Mouse (Mus musculus) heart, adult 8-10 months (tissue): ENCODE data around the gene Edem2. TPM values are rescaled to one million over a fixed set of nuclear protein-coding genes. Genes with fewer than 3 reads are reported as not detected.
"Not testable (repeated sequence)": the region's sequence is repeated elsewhere in the genome, so short reads cannot be mapped to it uniquely, and the experiment has no call there.

Source experiments
- DNase-seq: peaks from one replicate; pipeline ENCODE4 v3.0.0; 2022; ENCODE audit warnings: low spot score
- total RNA-seq, 4 experiments: library from RNA; stranded (reverse); gene quantifications; 2 replicates each; pipeline ENCODE4 v1.2.4; 2022

Gene Edem2
- total RNA-seq, 4 experiments from 2014 or later: 5.7 to 7.8 (median 6.4) TPM

DNA sequence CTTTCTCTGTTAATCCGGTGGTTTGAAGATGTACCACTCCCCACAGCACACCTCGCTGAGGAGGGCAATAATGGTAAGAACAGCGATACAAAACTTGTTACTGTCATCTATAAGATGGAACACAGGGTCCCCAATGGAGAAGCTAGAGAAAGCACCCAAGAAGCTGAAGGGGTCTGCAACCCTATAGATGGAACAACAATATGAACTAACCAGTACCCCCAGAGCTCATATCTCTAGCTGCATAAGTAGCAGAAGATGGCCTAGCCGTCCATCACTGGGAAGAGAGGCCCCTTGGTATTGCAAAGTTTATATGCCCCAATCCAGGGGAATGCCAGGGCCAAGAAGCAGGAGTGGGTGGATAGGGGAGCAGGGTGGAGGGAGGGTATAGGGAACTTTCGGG, 6.5 kb upstream of the Edem2 start, which contains the start of gene Gm17581:
Gm17581 (minus strand) TSS at position 101 of the 400 bp plus-strand sequence.
- not testable (repeated sequence) for DNase-seq

DNA sequence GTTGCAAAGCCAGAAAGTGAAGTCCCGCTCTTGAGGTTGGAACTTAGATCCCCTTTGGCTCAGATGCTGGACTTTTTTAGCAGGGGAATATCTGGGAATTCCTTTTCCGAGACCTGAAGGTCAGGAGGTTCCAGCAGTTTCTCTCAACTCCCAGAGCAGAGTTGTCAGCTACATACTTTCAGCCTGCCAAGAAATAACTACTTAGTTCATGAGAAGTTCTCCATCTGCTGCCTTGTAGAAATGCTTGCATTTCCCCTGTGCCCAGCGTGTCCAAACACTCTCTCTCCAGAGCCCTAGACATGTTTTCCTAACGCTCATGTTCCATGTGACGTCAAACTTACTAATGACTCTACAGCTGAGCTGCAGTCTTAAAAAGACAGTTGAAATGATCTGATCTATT, 5.8 kb upstream of the Edem2 start:
- peak; percentile 21 for DNase-seq

DNA sequence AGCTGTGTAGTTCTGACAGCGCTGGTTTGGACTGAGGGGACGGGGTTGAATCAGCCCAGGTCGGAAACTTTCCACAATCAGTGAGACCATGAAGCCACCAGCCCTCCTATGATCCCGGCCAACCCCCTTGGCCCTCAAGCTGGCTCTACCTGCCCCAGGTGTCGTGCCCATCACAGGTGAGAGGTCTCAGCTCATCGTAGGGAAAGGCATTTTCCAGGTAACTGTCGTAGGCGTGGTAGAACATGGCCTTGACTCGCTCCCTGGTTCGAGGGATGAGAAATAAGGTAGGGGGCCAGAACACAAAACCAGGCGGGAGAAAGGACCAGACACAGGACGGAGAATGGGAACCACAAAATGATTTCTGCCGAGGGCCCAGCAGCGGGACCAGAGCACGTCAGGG, 533 bp downstream of the Edem2 start:
- no peak for DNase-seq

DNA sequence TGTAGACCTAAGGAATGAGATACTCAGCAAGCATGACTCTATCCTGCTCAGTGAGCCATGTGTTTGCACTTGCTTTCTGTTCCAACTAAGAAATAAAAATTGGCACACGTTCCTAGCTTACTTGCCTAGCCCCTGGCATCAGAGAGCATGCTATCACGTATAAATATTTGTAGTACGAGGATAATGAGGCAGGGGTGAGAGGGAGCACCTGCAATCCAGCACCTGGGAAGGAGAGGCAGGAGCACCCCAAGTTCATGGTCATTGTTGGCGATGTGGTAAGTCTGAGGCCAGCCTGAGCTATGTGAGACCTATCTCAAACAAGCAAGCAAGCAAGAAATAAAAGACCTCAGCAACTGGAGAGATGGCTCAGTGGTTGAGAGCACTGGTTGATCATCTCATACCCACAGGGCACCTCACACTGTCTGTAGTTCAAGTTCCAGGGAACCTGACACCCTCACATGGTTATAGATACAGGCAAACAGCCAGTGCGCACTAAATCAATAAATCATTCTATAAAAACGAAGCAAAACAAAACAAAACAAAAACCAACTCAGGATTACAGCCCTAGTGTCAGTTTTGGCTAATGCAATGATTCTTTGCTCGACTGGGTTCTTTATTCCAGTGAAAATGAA, 1.4 kb downstream of the Edem2 start:
- DNase-seq: no peak

DNA sequence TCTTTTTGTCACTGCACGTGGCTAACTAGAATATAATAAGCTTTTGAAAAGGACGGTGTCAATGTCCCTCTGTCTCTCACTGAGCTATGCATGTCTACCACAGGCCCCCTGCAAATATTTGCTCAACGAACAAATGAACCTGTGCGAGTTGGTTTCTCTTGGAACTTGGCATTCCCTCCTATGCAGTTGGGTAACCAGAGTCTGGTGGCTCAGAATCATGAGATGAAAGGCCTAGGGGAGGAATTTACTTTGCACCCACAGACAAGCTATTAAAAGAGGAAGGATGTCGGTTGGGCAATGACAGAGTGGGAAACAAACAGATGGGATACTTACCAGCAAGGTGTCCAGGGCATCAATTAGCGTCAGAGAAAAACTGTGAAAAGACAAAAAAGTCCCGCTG, 3.0 kb downstream of the Edem2 start:
- no peak for DNase-seq

DNA sequence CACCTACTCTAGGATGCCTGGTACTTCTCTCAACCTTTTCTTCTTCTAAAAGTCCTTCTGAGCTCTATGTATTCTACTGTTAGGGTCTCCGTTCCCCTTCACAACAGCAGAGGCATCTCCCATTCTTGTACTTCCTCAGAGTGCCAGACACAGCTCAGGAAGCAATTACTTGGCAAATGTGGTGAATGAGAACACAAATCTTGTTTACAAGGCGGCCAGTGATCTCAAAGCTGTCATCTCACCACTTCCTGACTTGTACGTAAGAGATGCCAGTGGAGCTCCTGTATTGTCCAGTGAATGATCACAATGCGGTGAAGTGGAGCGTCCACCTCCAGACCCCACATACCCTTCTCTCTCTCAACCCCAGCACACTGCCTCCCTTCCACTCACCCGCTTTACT, 4.7 kb downstream of the Edem2 start:
- DNase-seq: no peak

DNA sequence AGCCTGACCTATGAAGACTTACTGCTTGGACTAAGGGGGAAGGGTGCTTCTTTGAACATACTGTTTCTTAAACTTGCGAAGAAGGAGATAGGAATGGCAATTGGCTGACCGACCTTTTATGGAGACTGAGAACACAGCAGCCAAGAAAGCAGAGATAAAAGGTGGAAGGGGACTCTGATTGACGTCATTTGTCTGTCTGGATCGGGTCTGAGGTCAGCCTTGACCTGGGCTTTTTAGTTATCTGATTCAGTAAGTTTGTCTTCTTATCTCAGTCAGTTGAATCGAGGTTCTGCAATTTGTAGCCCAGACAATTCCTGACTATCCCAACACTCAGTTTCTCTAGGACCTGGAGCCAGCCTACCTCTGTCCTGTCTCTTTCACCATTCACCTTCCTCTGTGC, 5.2 kb downstream of the Edem2 start:
- no peak for DNase-seq

DNA sequence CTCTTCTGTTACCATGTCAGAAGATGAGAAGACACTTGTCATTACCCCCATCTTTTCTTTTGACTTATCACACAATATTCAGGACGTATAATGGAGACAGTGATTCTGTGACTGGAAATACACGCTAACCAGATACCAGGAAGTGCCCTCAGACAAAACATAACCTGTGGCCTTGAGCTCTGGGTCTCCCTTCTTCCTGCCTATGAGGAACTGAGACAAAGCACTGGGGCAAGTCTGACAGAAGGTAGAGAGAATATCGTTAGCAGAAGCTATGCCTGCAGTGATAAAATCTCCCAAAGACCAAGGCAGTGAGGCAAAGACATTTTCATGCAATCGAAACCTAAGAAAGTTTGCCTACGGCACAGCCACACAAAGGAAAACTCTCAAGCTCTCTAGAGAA, 8.7 kb downstream of the Edem2 start:
- DNase-seq: no peak

DNA sequence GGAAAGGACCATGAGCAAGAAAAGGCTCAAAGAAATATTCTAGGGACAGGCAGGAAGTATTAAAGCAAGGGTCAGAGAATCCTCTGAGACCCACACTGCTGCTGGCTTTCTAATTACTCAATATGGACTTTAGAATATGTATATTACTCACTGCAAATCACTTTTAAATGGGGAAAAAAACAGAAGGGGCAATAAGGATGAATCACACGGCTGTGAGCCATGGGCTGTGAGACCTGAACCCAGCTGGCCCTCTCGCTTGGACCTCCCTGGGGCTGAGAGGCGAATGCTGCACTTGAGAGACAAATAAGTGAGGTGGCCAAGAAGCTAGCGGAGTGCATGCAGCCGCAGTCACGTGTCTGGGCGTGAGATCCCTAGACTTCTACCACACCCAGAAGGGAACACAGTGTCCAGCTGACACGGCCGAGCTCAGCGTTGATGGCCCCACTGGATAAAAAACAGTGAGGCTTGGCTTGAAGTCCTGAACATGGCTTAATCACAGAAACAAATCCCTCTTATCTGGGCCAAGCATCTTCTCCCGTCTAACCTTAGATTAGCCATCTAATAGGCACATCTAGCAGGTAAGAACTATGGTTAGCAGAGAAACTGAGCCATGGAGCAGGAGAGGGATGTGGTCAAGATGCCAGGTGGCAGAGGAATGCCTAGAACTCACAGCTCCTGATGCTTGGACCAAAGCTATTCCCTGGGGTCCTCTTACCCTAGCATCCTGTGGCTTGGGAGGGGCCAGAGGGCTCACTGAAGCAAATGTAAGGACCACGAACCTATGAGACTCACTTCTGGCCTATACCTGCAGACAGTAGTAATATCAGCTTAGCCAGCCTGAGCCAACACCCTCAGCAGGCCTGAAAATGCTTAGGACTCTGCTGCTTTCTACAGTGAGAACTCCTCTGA, 11.9 kb downstream of the Edem2 start:
- peak; percentile 49 for DNase-seq

DNA sequence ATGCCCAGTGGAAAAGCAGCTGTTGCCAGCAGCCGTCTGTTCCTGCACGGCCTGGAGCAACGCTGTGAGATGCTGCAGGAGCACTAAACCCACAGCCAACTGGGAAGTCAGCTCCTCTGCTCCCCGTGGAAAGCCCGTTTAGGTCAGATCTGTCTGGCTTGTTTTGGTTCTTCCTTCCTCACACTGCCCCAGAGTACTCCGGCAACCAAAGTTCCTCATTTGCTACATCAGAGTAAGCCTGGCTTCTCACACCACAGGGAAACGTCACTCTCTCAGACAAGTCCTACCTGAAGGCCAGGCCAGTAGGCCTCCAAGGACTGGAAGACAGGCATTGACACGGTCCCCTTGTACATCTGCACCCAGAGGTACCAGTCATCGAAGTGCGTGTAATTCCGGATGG, 18.7 kb downstream of the Edem2 start:
- no peak for DNase-seq

DNA sequence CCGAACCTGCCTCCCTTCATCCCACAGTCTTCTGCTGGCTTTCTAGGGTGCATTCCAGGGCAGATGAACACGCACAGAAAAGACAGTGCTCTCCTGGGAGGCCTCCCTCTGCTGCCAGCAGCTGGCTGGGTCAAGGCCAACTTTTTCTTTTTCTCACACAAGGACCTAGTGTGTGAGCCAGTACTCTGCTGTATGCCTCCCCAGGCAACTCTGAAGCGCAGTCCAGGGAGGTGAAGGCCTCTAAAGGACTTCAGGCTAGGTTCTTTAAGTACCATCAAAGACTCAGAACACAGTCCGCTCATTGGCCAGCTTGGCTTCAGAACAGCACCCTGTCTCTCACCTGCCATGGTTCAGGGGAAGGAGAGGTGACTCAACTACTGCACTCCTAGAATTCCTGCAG, 22.0 kb downstream of the Edem2 start:
- DNase-seq: peak; percentile 51

DNA sequence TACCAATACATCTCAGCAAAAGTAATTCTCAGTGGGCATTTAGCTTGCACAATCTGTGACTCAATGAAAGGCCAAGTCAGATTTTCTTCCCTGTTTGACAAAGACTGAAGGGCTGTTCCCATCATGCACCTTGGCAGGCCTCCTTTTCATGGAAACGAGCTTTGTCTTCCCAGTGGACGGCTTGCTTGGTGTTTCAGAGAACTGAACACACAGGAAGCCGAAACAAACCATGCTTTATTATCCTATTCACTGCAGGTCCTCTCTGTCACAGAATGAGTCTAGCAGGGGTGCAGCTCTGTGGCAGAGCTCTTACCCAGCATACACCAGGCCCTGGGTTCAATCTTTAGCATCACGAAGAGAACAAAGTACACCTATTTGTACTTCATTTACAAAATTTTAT, 25.6 kb downstream of the Edem2 start:
- no peak for DNase-seq

DNA sequence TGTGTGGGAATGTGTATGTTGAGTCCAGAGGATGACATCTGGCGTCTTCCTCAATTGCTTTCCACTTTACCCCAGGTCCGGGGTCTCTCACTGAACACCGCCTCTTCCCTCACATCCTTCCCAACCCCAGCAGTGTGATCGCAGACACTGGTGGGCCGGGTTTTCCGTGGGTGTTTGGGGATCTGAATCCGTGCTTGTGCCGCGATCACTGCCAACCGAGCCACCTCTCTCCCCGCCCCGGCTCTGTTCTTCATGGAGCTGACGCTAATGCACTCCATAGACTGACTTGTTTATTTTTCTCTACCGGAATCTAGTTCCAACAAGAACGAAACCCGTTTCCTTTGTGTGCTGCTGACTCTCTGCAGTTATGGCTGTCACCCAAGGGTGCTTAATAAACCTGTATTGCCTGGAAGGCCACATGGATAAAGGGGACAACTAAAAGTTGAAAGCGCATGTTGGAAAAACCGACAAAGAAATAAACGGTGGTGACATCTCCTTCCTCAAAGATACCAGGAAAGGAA, 27.8 kb downstream of the Edem2 start:
- no peak for DNase-seq

DNA sequence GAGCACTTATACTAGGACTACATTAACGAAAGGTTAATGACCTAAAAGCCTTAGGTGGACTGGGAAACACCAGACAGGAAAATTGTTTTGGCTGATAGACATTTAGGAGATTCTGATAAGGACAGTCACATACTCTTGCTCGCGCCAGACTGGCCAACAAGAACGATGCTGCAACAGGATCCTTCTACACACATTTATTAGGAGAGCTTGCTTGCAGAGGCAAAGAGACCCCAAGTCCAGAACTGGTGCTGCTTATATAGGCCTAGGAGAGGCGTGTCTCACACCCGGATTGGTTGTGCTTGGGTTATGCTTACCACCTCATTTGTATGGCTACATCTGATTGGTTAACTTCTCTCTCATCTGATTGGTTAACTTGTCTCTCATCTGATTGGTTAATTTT, 30.8 kb downstream of the Edem2 start:
- not testable (repeated sequence) for DNase-seq

DNA sequence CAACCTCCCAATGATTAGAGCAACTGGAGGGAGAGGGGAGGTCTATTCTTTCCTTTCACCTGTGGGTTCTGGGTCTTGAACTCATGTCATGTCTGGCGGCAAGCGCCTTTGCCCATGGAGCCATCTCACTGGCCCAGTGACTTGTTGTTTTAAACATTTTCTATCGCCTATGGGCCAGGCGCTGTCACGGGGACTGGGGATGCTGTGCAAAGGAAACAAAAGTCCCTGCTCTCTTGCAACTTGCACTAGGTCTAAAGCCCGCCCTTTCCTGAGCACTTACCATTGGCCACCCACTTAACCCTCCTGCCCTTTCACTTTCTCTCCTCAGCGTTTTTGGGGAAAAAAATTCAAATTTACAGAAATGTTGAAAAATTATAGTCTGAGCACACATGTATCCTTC, 32.4 kb downstream of the Edem2 start:
- no peak for DNase-seq

DNA sequence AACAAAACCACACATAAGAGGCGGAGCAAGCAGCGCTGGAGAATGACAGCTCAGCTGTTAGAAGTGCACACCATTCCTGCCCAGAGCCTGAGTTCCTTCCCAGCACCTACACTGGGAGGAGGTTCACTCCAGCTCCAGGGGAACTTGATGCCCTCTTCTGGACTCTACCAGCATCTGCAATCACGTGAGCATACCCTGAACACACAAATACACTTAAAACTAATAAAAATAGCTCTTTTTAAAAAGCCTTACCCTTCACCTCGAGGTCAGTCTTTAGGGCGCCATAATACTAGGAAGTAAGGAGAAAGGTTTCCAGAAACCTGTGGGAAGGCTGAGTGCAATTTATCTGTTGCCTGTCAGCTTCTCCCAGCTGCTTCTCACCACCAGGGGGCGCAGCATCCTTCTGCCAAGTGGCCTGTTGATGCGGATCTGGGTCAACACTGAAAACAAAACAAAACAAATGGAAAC, 33.1 kb downstream of the Edem2 start:
- peak; percentile 86 for DNase-seq

DNA sequence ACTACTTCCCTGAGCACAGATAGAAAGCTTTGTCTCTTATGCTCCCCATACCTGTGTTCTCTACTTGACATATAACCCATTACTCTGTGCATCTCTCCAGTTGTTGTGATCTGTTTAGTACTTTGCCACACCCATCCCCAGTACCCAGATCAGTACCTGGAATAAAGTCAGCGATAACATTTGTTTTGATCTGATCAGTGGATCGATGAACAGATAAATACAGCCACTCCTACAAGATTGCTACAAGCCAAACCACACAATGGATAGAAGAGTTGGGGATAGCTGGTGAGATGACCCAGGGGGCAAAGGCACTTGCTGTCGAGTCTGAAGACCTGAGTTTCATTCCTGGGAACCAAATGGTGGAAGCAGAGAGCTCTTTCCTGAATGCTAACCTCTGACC, 34.0 kb downstream of the Edem2 start:
- DNase-seq: no peak

DNA sequence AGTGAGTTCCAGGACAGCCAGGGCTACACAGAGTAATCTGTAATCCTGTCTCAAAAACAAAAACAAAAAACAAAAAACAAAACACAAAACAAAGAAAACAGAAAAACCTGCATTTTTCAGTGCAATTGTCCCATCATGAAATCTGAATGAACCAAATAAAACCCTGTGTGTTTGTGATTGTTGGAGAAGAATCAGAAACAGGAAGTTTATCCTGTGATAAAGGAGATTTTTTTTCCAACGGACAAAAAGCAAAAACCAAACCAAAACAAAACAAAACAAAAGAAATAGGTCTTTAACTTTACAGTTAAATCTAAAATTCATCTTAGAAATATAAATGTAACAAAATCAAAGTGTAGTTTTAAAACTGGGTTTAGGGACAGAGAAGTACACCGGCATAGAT, 34.7 kb downstream of the Edem2 start:
- DNase-seq: no peak

DNA sequence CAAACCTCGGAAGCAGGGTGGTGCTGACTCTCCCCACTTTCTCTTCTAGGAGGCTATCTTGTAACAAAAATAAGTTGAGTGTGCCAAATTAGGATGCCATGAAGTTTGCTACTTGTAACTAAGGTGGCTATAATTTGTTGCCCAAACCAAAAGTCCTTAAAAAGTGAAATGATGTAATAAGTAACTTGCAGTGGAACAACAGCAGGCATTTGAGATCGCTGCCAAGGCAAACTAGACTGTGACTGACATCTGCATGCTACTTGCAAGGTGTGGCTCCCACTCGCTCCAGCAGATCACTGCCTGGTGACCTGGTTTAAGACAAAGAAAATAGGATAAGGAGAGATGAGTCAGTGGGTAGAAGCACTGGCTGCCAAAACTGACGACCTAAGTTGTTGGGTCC, 36.1 kb downstream of the Edem2 start:
- no peak for DNase-seq

DNA sequence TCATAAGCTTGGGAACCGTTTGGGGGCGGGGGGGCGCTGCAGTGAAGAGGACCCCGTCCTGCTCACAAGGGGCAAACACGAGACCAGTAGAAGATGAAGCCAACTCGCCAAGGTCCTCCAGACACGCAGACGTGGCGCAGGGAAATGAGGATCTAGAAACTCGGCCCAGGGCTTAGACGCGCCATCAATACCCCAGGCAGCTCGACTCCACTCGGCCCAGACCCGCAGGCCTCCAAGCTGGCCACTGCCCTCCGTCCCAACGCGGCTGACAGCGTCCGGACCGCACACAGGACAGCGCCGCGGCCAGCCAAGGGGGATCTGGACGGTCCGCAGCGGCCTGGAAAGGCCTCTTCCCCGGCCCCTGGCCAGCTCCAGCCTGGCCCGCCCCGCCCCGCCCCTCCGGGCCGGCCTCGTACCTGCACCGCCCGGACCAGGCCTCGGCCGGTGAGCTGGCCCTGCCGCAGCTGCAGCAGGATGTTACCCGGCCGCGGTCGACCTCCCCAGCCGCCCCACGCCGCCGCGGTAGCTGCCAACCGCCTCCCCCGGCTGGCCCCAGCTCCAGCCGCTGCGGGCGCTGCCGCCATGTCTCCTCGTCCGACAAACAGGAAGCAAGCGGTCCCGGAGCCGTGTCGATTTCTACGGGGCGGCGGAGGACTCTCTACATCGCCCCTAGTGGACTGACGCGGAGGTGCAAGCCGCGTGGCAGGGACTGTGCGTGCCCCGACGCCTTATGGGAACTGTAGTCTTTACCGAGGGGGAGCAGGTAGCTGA, 37.4 kb downstream of the Edem2 start, which contains the start of gene Trpc4ap:
Trpc4ap (minus strand) TSS at position 662 of the 771 bp plus-strand sequence.
- DNase-seq: peak; percentile 97

DNA sequence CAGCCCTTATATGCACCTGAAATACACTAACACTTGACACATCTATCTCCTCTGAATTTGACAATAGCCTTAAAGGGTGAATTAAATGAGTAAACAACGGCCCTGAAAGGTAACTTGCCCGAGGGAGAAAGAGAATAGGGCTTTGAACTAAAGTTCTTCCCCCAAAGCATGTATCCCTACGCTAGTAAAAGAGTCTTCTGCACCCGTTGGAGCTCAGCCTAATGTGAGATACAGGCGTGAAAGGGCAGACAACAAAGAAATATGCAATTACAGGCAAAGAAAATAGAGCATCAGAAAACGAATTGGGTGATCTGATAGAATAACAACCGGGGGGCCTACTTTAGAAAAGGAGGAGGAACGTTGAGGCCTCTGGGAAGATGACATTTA, 37.9 kb downstream of the Edem2 start:
- DNase-seq: no peak

DNA sequence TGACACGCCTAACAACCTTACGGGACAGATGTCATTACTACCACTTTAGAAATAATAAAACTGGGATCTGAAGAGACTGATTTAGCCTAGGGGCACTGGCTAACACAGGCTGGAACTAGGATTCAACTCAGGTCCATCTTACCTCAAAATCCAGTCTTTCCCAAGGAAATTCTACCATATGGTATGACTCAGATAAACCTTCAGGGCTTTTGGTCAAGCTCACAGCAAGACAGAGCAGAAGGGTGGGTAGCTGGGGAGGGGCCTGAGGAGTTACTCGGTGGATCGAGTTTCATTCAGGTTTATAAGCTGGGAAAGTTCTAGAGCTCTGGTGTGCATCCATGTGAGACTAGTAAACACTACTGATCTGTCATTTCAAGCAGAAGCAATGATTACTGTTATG, 40.1 kb downstream of the Edem2 start:
- DNase-seq: no peak
